Mouse (Mus musculus) urinary bladder, adult 2 months (tissue): ENCODE data around the gene Arhgef7. TPM values are rescaled to one million over a fixed set of nuclear protein-coding genes. Genes with fewer than 3 reads are reported as not detected.

Source experiments
- DNase-seq: peaks from one replicate; pipeline ENCODE4 v3.0.0; 2022; ENCODE audit warnings: low spot score
- polyA plus RNA-seq: library from polyadenylated mRNA; depleted of rRNA; stranded (reverse); fragments of >200 nt; gene quantifications from 2 replicates; pipeline ENCODE4 v1.2.3, GENCODE M21; 2012

Arhgef7 gene
- polyA plus RNA-seq, 1 experiment, result 31.5 TPM

GRCm38 (mm10) chr8:11717194-11717593 lies 10.3 kb upstream of the Arhgef7 start:
- no peak for DNase-seq

GRCm38 (mm10) chr8:11727273-11727650 lies 259 bp upstream of the Arhgef7 start:
- no peak for DNase-seq

- DNase-seq, result no peak
These were observed 1.2 kb downstream of the Arhgef7 start for GRCm38 (mm10) chr8:11728482-11729295.

- DNase-seq, result no peak
These were observed 2.9 kb downstream of the Arhgef7 start for GRCm38 (mm10) chr8:11730271-11730940.

GRCm38 (mm10) chr8:11735672-11736235 lies 8.2 kb downstream of the Arhgef7 start:
- no peak for DNase-seq

GRCm38 (mm10) chr8:11737096-11737495 lies 9.6 kb downstream of the Arhgef7 start:
- DNase-seq, result no peak

- no peak for DNase-seq
These were observed 11.6 kb downstream of the Arhgef7 start for GRCm38 (mm10) chr8:11739082-11739481.

GRCm38 (mm10) chr8:11740857-11741256 lies 13.3 kb downstream of the Arhgef7 start:
- DNase-seq, result no peak

- DNase-seq, result no peak
These were observed 16.1 kb downstream of the Arhgef7 start for GRCm38 (mm10) chr8:11743580-11743979.

- no peak for DNase-seq
These were observed 19.5 kb downstream of the Arhgef7 start for GRCm38 (mm10) chr8:11746850-11747600.

GRCm38 (mm10) chr8:11749472-11749871 lies 22.0 kb downstream of the Arhgef7 start:
- no peak for DNase-seq

- DNase-seq, result no peak
These were observed 24.8 kb downstream of the Arhgef7 start for GRCm38 (mm10) chr8:11752338-11752737.

- DNase-seq, result no peak
These were observed 25.8 kb downstream of the Arhgef7 start for GRCm38 (mm10) chr8:11753155-11753941.

GRCm38 (mm10) chr8:11754723-11755122 lies 27.2 kb downstream of the Arhgef7 start:
- no peak for DNase-seq

GRCm38 (mm10) chr8:11755873-11756272 lies 28.4 kb downstream of the Arhgef7 start:
- no peak for DNase-seq

GRCm38 (mm10) chr8:11757568-11758481 lies 30.3 kb downstream of the Arhgef7 start:
- peak; percentile 93 for DNase-seq

- DNase-seq, result peak; percentile 30
These were observed 31.2 kb downstream of the Arhgef7 start for GRCm38 (mm10) chr8:11758482-11759281.

GRCm38 (mm10) chr8:11761551-11761950 lies 34.0 kb downstream of the Arhgef7 start:
- no peak for DNase-seq

GRCm38 (mm10) chr8:11762048-11762447 lies 34.5 kb downstream of the Arhgef7 start:
- DNase-seq, result no peak
